Mouse (Mus musculus) CH12.LX (cell line): ENCODE measurements around the gene Cnr2.

Experiments
- CTCF ChIP-seq, 2 experiments: IDR thresholded peaks in 1 of 2; conservative IDR thresholded peaks in 1 of 2; 2 replicates each; pipeline ENCODE4 v1.5.1; 2011 to 2012; ENCODE audit warnings: low read depth in 2 of 2, low read length in 2 of 2, improper control_type of control experiment in 1 of 2, inconsistent platforms in 1 of 2, mild to moderate bottlenecking in 1 of 2, moderate library complexity in 1 of 2
- EP300 ChIP-seq: IDR thresholded peaks from 2 replicates; pipeline ENCODE4 v1.6.1; 2011; ENCODE audit warnings: low read length, improper control_type of control experiment
- ETS1 ChIP-seq: conservative IDR thresholded peaks from 2 replicates; pipeline ENCODE4 v1.6.1; 2012; ENCODE audit warnings: low read depth, mild to moderate bottlenecking, inconsistent platforms, low read length, improper control_type of control experiment, moderate library complexity
- HCFC1 ChIP-seq: IDR thresholded peaks from 2 replicates; pipeline ENCODE4 v1.6.1; 2012; ENCODE audit warnings: low read depth, mild to moderate bottlenecking, inconsistent platforms, low read length, improper control_type of control experiment
- MAX ChIP-seq: IDR thresholded peaks from 2 replicates; pipeline ENCODE4 v1.6.1; 2011; ENCODE audit warnings: low read length, improper control_type of control experiment
- POLR2A ChIP-seq: IDR thresholded peaks from 2 replicates; pipeline ENCODE4 v1.6.1; 2011; ENCODE audit warnings: low read depth, mild to moderate bottlenecking, improper control_type of control experiment, low read length
- SIN3A ChIP-seq: IDR thresholded peaks from 2 replicates; pipeline ENCODE4 v1.6.1; 2012; ENCODE audit warnings: low read length, improper control_type of control experiment, inconsistent platforms
- USF1 ChIP-seq: IDR thresholded peaks from 2 replicates; pipeline ENCODE4 v1.6.1; 2014; ENCODE audit warnings: low read depth, mild to moderate bottlenecking, inconsistent platforms, low read length, improper control_type of control experiment
- ZNF384 ChIP-seq: IDR thresholded peaks from 2 replicates; pipeline ENCODE4 v1.6.1; 2012; ENCODE audit warnings: low read depth, low read length, improper control_type of control experiment, inconsistent platforms

DNA sequence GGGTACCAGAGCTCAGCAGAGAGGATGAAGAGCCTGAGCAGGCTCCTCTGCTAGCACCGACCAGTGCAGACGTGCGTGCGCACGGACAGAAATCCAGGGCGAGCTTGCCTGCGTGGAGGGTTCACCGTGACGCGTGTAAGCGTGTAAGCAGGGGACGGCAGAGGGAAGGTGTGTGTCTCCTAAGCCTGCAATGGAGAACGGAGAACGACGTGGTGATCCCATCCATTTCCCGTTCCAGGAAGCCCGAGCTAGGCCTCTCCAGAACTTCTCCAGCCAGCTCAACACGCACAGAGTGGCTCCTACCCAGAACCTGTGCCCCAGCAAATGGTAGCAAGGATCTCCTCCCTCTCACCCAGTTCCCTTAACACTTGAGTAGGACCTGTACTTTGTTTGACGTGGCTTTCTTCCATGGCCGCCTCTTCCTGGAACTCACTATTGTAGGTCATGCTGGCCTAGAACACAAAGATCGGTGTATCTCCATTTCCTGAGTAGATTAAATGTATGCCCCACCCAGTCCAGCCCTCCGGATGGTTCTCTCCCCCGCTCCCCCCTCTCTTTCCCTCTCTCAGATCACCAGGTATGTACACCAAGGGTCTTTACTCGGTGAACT, 6.6 kb upstream of the Cnr2 start:
- TF ChIP-seq CTCF (conservative IDR thresholded peaks at IDR 0.05 in 1 of 2, IDR thresholded peaks at IDR 0.05 in 1 of 2; ENCODE audit: low read depth in 2 of 2, low read length in 2 of 2) (no peak), EP300 (no peak), USF1 (no peak), ETS1 (no peak), MAX (no peak), POLR2A (no peak), HCFC1 (no peak), SIN3A (no peak), ZNF384 (no peak)
